Mouse (Mus musculus) ovary, postnatal 10 days (tissue): ENCODE data around the gene Ndufs2.
"Not testable (repeated sequence)": the region's sequence is repeated elsewhere in the genome, so short reads cannot be mapped to it uniquely, and the experiment has no call there.

Source experiments
- DNase-seq: peaks from one replicate; pipeline ENCODE4 v3.0.0; 2022; ENCODE audit warnings: low spot score

Gene Ndufs2

DNA sequence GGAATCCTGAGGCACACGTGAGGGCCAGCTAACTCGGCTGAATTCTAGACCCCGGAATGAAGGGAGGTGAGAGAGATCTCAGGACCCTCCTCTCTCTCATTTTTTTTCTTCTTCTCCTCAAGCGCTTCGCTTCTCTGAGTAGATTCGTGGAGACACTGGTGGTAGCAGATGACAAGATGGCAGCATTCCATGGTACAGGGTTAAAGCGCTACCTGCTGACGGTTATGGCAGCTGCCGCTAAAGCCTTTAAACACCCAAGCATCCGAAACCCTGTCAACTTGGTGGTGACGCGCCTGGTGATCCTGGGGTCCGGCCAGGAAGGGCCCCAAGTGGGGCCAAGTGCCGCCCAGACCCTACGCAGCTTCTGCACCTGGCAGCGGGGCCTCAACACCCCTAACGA is 1.2 kb upstream of the Ndufs2 start:
- no peak for DNase-seq

DNA sequence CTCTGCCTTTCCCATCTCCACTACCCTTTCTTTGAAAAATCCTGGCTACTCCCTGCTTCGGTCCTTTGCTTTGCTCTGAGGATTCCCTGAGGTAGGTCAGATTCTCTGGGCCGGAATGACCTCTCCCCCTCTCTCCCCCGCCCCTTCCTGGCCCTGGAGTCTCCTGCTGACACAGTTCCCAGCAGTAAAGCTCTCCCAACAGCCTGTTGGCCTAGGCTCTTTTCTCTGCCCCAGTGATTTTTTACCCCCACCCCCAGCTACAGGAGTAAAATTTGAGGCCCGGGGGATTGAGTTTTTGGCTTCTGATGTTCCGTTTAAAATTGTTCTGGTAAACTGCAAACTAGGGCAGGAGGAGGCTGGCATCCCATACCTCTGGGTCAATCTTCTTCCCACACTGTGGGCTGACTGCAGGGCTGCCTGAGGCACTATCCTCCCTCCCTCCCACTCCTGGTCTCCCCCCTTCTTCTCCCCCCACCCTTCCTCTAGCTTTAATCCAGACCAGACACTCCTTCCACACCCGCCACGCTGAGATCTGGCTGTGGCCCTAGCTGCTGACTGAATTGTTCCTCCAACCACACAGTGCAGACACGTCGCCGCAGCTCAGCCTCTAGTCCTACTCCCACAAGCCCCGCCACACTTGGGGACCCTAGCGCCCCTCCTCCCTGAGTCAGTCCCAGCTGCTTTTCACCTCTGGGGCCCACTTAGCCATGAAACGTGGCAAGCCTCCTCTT is 571 bp upstream of the Ndufs2 start:
- DNase-seq, result no peak

DNA sequence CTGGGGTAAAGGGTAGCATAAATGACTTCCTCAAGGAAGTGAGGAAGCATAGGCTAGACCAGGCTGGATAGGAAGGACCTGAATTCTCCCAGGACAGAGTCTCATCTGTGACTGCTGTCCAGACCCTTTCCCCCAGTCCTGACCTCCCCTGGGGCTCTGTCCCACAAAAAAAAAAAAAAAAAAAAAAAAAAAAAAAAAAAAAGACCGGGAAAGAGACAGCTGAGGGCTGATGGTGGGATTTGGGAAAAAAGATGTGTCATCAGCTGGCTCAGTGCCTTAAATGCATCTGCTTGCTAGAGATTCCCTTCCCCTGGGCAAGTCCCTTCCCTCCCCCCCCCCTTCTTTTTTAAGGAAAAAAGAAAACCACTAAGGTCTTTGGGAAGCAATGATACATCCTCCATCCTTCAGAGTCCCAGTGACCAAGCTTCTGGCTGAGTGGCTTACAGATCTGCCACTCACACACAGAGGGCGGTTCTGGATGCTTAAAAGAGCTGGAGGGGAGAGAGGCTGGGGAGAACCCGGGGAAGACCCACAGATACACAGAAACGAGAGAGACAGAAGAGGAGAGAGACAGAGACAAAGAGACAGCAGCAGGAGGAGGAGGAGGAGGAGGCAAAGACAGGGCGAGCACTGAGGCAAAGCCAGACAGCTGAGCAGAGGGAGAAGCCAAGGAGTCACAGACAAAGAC is 1.1 kb downstream of the Ndufs2 start, which contains the start of gene Adamts4:
Gene Adamts4, plus strand, starts transcription at position 509 of the 688 bp plus-strand sequence.
- no peak for DNase-seq

DNA sequence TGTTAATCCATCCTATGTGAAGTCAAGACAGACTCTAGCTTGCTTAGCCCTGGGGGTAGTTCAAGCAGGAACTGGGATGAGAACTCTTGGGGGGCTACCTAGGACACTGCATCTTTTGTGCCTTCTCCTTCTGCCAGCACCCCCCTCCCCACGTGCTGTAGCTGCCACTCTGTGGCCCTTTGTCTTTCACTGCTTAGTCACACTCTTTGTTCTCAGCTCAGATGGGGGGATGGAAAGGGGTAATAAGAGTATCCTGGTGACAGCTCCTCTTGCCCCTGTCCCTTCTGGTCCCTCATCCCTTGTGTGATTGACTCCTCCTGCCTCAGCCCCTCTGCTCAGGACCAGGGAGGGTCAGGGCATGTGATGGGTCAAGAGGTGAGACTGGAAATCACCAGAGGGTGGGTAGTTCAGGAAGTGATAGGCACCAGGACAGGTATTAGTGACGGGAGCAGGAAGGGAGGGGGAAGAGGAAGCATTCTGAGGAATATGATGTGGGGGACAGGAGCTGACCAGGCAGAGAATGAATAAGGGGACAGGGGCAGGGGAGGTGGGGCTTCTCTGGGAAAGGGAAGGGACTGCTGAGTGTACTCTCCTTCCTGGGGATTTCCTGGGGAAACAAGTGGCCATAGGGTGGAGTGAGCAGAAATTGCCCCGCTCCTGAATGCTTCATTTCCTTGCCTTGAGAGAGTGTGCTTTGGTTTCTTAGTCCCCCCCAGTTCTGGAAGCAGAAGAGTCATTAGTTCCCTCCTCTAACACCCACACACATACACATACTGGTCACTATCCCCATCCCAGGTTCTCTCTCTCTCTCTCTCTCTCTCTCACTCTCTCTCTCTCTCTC is 2.6 kb downstream of the Ndufs2 start:
- DNase-seq, result no peak

DNA sequence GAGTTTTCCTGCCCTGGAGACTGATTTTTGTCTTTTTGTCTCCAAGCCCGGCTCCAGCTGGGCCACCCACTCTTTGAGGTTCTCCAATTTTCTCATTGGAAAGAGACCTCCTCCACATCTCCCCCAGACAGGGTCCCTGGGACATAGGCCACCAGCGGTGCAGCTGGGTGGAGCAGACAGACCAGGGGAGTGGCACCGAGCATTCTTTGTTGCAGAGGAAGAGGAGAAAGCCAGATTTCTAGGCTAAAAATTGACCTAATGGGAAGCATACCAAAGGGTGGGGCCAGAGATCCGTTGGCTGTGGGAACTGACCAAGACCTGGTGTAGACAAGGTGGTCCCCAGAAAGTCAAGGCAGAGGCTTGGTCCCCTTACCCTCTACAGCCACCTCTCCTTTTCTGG is 3.3 kb downstream of the Ndufs2 start:
- no peak for DNase-seq

DNA sequence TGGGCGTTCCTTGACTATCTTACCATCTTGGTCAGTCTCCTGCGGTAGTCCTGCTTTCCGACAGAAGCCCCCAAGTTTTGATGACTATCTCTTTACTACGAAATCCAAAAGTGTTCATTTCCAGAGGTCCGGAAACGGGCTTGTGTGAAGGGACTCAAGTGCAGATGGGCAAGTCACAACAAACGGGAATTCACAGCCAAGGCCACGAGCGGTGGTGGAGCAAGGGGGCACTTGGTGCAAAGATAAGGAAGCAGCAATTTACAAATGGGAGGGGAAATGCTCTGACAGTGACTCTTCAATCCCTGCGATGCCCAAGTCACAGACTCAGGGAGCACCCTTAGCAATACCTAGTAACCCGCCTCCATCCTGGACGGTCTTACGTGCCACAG is 3.7 kb downstream of the Ndufs2 start:
- no peak for DNase-seq

DNA sequence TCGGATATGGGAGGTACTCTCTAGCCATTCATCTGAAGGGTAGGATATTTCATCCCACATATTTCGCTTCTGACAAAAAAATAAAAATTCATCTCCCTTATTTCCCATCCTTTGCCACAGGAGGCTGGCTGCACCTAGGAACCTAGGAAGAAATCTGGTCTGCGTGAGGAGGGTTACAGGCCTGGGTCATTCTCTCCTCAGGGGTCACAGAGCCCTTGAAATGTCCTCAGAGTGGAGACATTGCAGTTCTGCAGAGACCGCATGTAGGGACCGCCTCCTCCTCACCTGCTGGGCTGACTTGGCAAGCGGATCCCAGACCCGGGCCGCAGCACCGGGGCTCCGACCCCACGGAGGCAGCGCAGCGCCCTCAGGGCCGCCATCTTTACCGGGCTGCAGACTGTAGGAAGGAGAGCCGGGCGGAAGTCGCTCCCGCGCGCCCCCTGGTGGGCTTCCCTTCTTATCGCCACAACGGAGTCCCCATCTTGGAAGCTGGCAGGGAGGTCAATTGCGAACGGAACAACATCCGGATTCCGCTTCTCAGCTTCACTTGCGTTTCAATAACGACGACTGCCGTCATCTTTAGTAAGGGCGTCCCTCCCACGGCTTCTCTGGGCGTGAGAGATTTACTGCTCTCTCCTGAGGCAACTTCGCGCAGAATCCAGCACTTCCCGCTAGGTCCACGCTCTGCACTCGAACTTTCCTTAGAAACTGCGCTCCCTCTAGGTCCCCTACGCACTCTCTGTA is 4.3 kb downstream of the Ndufs2 start:
- peak; percentile 85 for DNase-seq

DNA sequence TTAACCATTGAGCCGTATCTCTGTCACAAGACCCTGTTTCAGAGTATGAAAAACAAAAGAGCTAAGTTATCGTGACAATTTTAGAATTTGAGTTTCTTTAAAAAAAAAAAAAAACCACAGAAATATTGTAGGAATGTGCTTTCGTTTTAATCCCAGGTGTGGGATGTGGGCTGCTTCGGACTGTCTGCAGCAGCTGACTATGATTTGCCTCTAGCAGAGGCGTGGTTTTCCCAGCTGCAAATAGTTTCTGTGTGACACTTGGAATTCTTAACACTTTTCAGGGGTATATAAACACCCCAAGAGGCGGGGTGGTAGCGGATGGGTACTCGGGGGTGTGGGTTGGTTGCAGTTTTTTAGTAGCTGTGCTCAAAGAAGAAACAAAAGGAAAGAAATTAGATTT is 5.8 kb downstream of the Ndufs2 start:
- no peak for DNase-seq

DNA sequence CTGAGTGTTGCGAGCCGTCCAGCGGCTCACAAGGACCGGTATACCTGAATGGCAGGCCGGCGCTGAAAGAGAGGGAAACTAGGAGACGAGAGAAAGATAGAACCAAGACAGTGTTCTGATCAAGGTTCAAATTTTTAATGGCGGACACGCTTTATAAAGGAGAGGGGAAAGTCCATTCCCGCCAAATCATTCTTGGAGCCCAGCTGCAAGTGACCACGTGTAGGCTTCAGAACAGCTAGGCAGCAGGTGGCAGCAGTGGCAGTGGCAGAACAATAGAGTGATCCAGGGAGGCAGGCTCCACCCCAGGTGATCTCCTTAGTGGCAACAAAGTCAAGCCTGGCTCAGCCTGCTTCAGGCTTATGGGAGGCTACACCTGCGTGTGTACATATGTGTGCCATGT is 9.2 kb downstream of the Ndufs2 start:
- not testable (repeated sequence) for DNase-seq

DNA sequence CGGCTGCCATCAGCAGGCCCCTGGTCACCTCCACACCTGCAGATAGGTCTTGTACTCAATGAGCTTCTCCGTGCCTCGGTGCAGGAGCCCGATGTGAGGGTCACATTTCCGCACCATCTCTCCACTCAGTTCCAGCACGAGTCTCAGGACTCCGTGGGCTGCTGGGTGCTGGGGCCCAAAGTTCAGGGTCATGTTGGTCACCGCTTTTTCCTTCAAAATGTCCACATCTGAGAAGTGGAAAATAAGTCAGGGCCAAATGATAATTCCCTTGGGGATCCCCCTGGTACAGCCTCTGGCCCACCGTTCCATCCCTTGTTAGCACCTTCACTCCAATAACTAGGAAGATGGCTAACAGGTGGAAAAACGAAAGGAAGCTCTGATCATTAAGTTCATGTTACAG is 10.3 kb downstream of the Ndufs2 start:
- DNase-seq, result no peak

DNA sequence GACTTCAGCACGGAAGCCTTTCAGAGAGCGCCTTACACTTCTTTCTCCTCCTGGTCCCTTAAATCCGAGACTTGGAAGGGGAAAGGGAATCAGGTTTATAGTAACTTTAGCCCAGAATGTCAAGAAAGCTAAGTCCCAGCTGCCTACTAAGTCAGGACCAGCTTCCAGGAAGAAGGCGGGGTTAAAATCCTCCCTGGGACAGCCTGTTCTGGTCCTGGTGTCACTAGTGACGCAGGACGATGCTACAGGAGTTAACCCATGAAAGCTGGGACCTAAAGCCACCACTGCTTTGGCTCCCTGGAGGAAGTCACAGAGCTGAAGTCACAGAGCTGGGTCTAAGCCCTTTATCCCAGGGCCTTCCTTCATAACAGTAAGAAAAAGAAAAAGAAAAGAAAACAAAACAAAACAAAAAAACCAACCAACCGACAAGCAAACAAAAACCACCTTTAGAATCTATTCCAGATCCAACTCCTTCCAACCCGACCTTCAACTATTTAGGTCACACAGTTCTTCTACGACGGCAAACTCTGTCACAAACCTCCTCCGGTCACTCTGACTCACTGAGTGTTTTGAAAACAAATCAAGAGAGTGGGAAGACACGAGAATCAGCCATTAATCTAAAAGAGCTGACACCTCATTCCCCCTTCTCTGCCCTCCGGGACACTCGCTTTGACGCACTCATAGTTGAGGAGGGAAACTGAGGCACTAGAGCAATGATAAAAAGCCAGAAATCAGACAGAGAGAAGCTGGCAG is 11.0 kb downstream of the Ndufs2 start:
- no peak for DNase-seq

DNA sequence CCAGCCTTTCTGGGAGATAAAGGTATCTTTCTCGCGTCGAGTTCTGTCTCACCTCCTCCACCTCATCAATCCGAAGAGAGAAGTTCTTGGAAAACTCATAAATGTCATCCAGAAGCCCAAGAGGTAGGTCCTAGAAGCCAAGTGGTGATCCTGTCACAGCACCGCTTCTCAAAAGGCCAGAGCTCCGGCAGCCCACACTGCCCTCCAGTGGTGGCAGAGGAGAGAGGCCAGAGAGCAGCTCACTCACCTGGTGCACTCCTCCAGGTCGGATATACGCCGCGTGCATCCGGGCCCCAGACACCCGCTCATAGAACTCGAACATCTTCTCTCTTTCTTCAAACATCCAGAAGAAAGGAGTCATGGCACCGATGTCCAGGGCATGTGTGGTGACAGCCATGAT is 12.7 kb downstream of the Ndufs2 start:
- no peak for DNase-seq

DNA sequence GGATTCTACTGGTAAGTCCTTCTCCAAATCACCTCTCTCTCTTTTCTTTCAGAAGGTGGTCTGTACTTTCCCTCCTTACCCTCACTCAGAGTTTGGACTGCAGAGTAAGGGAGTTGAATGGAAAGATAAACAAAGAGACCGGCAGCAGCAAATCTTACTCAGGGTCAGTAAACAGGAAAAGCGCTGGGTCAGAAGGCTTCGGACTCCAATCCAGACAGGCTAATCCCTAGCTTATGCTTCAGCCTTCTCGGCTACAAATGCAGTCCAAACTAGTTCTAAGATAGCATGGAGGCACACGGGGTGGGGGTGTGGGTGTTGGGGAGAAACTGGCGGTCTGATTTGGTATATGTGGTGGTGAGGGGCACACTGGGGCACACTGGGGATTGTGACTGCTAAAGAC is 13.8 kb downstream of the Ndufs2 start:
- no peak for DNase-seq

DNA sequence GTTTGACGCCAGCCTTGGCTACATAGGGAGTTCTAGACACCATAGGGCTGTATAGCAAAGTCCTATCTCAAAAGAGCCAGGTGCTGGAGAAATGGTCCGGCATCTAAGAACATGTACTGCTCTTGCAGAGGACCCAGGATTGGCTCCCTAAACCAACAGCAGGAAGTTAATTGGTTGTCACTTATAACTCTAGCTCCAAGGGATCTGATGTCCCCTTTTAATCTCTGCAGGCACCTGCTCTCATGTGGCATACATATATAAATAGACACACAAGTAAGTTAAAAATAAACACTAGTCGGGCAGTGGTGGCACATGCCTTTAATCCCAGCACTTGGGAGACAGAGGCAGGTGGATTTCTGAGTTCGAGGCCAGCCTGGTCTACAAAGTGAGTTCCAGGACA is 15.4 kb downstream of the Ndufs2 start:
- DNase-seq, result no peak

DNA sequence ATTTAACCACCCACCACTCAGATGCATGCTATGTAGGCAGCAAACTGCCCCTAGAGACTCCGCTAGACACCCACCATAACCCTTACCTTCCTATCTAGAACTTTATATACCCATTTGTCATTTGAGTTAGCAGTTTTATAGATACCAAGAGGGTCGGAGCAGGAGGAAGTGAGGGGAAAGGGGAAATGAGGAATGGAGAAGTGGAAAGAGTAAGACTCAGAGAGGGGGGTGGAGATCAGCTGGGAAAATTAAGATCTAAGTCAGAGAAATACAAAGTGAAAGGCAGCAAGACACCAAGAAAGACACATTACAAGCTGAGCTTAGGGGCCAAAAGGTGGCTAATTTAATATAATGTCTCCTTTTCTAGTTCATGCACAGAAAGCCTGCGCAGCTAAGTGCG is 16.6 kb downstream of the Ndufs2 start:
- DNase-seq, result no peak

DNA sequence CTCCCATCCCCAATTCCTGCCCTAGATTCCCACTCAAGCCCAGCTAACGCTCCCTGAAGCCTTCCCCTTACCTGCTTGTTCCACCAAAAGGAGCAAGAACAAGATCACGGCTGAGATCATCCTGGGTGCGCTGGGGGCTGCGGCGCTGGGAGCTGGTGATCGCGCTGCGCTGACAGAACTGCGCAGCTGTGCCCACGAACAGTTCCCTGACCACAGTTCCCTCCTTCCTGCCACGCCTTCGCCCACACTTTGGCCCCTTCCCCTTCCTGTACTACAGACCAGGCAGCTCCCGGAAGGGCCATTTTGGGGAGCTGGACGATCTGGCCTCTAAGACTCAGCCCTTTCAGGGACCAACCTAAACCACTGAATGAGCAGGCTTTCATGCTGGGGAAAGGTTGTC is 17.1 kb downstream of the Ndufs2 start, which contains the start of gene Fcer1g:
Gene Fcer1g, minus strand, starts transcription at position 240 of the 400 bp plus-strand sequence.
- DNase-seq, result no peak

DNA sequence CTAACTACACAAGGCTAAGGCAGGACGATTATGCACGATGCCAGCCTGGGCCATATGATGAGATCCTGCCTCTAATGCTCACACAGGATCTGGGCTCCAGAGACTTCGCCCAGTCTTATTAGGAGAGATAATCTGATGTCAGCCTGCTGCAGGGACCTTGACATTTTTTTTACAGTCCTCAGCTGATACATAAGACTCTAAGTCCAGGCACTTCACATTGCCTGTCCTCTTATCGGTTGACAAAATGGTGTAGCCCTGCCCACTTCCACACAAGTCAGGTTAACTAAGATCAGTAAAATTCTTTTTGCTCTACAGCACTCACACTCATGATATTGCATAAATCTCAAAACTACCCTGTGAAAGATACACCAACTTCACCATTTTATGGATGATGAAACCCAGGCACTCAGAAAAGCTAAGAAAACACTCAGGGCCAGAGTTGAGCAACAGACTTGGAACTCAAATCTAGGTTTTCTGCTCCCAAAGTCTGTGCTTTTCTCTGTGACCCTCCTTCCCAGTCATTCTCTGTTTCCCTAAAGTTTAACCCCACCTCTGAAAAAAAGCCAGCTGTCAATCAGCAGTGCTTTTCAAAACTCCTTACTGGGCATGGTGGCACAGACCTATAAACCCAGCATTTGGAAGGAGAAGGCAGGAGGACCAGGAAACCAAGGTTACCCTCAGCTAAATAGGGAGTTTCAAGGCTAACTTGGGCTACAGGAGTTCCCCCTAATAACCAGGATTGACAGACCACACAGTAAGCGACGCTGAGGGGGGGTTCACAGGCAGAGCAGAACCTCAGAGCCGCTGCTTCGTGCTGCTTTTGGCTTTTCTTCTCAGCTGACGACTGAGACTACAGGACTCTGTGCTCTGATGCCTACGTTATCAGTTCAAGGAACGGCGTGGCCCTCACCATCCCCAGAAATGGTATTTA is 18.1 kb downstream of the Ndufs2 start:
- DNase-seq, result no peak

DNA sequence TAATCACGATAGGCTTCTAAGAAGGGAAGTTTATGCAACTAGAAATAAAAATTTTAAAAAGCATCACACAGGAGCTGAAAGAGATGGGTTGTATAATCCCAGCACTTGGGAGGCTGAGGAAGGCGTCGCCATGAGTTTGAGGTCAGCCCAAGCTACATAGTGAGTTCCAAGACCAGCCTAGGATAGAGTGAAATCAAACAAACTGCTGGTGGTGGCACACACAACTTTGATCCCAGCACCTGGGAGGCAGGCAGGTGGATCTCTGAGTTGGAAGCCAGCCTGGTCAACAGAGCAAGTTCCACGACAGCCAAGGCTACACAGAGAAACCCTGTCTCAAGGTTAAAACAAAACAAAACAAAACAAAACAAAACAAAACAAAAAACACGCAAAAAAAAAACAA is 18.8 kb downstream of the Ndufs2 start:
- no peak for DNase-seq

DNA sequence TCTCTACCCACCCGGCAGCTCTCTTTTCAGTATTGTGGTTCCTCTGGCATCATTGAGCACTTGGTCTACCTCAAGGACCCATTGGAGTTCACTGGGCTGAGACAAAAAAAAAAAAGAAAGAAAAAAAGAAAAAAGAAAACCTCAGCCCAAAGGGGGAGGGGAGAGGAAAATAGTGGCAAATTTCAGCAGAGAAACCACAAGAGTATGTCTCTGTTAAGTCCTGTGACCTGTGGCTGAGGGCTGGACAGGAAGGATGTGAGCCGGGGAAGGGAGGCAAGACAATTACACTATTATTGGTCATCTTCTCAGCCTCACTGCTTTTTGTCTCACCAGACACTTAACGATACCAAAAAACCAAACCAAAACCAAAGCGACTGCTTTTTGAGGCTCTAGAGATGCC is 19.3 kb downstream of the Ndufs2 start:
- no peak for DNase-seq

DNA sequence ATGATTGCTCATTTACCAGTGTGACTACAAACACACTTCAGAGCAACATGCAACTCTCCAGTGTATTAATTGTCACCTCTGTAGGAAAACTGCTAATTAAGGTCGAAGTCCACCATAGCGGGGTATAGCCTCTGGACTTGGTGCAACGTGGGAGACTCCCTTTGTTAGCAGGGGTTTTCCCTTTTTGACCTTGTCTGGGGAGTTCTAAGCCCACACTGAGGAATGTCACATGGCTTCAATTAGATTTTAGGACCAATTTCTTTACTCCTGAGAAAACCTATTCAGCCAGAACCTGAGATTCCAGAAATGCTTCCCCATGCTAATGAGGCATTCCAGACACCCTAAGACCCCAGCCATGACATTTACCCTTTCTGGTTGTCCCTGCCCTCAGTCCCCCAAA is 21.0 kb downstream of the Ndufs2 start:
- DNase-seq, result no peak
